ENCODE assay signal across 7 mouse cellular contexts in the genomic region with DNA sequence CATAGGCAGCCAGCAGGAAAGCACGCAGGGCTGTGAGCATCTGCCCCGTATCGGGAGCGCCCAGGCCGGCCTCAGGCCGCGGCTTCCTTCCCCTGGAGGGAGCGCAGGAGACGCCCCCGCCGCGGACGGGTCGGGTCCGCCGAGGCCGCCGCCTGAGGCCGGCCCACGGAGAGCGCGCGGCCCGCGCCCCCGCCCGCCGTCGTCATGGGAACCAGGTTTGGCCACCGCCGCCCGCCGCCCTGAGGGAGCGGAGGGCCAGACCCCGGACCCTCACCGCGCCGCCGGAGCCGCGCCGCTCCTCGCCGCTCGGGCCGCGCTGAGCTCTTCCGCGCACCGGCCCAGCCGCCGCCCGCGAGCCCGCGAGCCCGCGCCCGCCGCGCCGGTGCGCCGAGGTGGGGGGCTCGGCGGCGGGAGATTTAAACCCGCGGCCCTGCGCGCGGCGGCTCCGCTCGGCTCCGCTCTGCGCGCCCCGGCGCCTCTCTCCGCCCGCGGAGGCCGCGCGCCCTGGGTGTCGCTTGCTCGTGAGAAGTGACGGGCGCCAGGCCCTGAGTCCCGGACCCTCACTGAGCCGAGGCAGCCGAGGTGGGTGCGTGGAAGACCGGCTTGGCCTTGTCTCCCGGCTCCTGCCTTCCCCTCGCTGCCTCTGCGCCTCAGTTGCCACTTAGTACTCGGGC. TPM values are rescaled to one million over a fixed set of nuclear protein-coding genes. Genes with fewer than 3 reads are reported as not detected.
DNase-seq lines count a peak whose midpoint lies in the region; ATAC-seq lines count a peak whose summit lies in the region.

A gene (minus strand): TSS at position 389 of the 674 bp plus-strand sequence.

- DNase-seq in adrenal gland, adult 2 months: peak; percentile 71
- peak; percentile 16 for DNase-seq in gastrocnemius, postnatal 25 days
- DNase-seq in left cerebral cortex, postnatal 36 days (ENCODE audit: low spot score in 2 of 2): peak; percentile 50 to 60
- DNase-seq in mesoderm, embryonic 11.5 days (ENCODE audit: low read depth, low spot score): peak; percentile 52
- DNase-seq in right cerebral cortex, postnatal 4 days: peak; percentile 65

- peak; percentile 87 for ATAC-seq in common myeloid progenitor, adult 5-6 weeks (replicated peaks; ENCODE audit: low read depth, poor library complexity, severe bottlenecking)
- ATAC-seq in inflammation-experienced regulatory T-cells, adult 6 months: peak; percentile 69

- intact Hi-C loops in left cerebral cortex, postnatal 36 days (cut with DNase I): no loop called here

RNA-seq across cellular contexts. Expression of the gene that starts here (rescaled TPM):
- total RNA-seq in adrenal gland, adult 2 months (2021): 1 to 10 TPM; 1.6 to 2.3 TPM
- 0.03 and 0.15 TPM in 2 replicates for polyA plus RNA-seq in adrenal gland, adult 2 months (2012; rRNA removed)
- 2.2 and 3.5 TPM in 2 replicates for total RNA-seq in common myeloid progenitor, adult 5-6 weeks (2017)
- under 1 TPM; 0.23 to 0.38 TPM for total RNA-seq in gastrocnemius, postnatal 25 days (2021)
- polyA plus RNA-seq in inflammation-experienced regulatory T-cells, adult 6 months (2017; shearing (Covaris generic)): 1 to 10 TPM in 2 of 3 experiments, under 1 TPM in 1; 0.84 to 3.0 (median 2.7) TPM
- total RNA-seq in left cerebral cortex, postnatal 36 days (2021): 10 to 100 TPM; 37.0 to 38.6 TPM

Comparison
In these comparisons a context has a peak if more than half of its experiments do, and no peak if none do; other contexts are left out.
1. Peak in every context shown above with its lines: DNase-seq and ATAC-seq.
2. Peak in DNase-seq in gastrocnemius, postnatal 25 days; RNA of the gene not detected or under 1 TPM.
3. DNase-seq: peak in every context shown above with its lines; median percentile 71 in adrenal gland, adult 2 months; 65 in right cerebral cortex, postnatal 4 days; 55 in left cerebral cortex, postnatal 36 days; 52 in mesoderm, embryonic 11.5 days; 16 in gastrocnemius, postnatal 25 days.